Mouse (Mus musculus): ENCODE measurements around the gene Abcc9. TPM values are rescaled to one million over a fixed set of nuclear protein-coding genes. Genes with fewer than 3 reads are reported as not detected.

Gene Abcc9
- polyA plus RNA-seq, 1 experiment from 2014 or later, result 16.7 TPM

DNA sequence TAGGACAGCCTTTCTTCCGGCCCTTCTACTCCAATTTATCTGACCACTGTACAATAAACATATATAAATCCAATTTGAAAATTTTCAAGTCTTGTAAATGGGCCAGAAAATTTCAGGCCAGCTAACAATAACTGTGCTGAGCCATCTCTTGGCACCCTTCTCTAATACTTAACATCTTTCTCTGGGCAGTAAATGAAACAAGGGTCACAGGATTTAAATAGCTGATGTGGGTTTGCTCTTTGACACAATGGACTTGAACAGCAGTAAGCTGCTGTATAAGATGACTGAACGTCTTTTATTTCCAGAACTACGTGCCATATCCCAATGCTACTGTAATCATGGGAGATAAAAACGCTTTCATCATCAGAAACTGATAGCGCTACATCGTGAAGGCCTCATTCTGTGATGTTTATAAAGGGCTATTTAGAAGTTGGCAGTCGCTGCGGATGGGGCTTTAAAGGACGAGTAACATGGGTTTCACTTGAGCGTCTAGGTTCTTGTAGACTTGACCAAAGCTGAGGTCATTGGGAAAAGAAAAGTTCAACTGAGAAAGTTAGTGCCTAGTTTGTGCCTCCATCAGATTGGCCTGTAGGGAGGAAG, 161.5 kb downstream of the Abcc9 start:
- no peak overlapping the region; the same call in 1 of the 2 replicates for H3K27ac ChIP-seq (ENCODE audit: low read length)
- 65% methylated on average over 10 of the region's 10 CpGs for WGBS

DNA sequence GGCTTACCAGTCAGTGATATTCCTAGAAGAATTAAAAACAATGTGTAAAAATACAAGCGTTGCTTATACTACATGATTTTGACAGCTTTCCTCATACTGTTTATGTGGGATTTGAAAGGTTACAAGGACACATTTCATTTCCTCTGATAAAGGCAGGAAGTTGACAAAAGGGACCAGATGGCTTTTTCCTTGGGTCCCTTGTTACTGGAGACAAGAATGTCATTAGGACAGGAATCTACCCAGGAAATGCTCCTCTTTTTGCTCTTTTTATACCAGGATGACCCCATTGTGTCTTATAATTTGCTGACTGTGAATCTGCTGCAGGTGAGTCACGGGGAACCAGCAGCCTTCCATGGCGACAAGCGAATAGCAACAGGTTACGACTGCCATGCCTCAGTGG, 162.0 kb downstream of the Abcc9 start:
- Histone ChIP-seq H3K9ac (ENCODE audit: low read length) (no peak overlapping the region), H3K27ac (ENCODE audit: low read length) (no peak overlapping the region; the same call in 1 of the 2 replicates), H3K27me3 (ENCODE audit: control insufficient read depth, insufficient read depth, low read length) (no peaks in the 10 kb centered on the region), H3K4me1 (ENCODE audit: control insufficient read depth, insufficient read depth, low read length) (no peaks in the 10 kb centered on the region), H3K4me2 (ENCODE audit: low read depth, low read length) (no peak overlapping the region), H3K9me3 (replicated peaks; ENCODE audit: control insufficient read depth, low read length) (no peaks in the 10 kb centered on the region), H3K4me3 (ENCODE audit: low read length) (no peak overlapping the region), H3K36me3 (ENCODE audit: control insufficient read depth, insufficient read depth) (no peaks in the 10 kb centered on the region)
- no peak for ATAC-seq (replicated peaks; ENCODE audit: extremely low read depth, insufficient read depth, low FRiP score)
- WGBS, result 77% methylated on average over 5 of the region's 5 CpGs

More for the DNA sequence above, 161.5 kb downstream of the Abcc9 start:
- H3K27me3 ChIP-seq (ENCODE audit: control insufficient read depth, insufficient read depth, low read length), result no peaks in the 10 kb centered on the region
- H3K9me3 ChIP-seq (replicated peaks; ENCODE audit: control insufficient read depth, low read length), result no peaks in the 10 kb centered on the region
- no peak for ATAC-seq (replicated peaks; ENCODE audit: extremely low read depth, insufficient read depth, low FRiP score)
- no peak overlapping the region for H3K4me3 ChIP-seq (ENCODE audit: low read length)
- H3K36me3 ChIP-seq (ENCODE audit: control insufficient read depth, insufficient read depth), result no peaks in the 10 kb centered on the region
- no peaks in the 10 kb centered on the region for H3K4me1 ChIP-seq (ENCODE audit: control insufficient read depth, insufficient read depth, low read length)
- no peak overlapping the region for H3K9ac ChIP-seq (ENCODE audit: low read length)
- H3K4me2 ChIP-seq (ENCODE audit: low read depth, low read length), result no peak overlapping the region

DNA sequence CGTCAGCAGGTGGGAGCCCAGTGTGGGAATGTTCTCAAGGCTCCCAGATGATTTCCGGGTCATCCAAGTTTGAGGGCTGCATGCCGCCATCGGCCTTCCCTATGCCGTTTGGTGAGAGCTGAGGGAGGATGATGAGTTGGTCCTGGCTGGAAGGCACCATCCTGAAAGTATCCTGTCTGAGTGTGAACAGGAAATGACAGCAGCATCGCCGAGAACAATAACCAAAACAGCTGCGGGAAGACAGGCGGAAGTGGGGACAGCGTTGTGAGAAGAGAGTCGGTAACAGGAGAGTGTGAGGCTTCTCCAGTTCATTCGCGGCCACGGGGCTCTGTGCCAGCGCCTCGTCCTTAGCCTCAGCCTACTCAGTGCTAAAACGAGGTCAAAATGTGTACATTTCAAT, 163.6 kb downstream of the Abcc9 start:
- Histone ChIP-seq H3K4me2 (ENCODE audit: low read depth, low read length) (0 out of 2 replicates have a peak overlapping the region, but pooled peaks have one; percentile 7), H3K4me3 (ENCODE audit: low read length) (no peak overlapping the region)
- ATAC-seq (replicated peaks; ENCODE audit: extremely low read depth, insufficient read depth, low FRiP score), result peak; percentile 74

More for the DNA sequence above, 163.6 kb downstream of the Abcc9 start:
- 62% methylated on average over 17 of the region's 17 CpGs for WGBS
- H3K9ac ChIP-seq (ENCODE audit: low read length), result no peak overlapping the region
- peak overlapping the region; percentile 65 for H3K27ac ChIP-seq (ENCODE audit: low read length)
- no peaks in the 10 kb centered on the region for H3K27me3 ChIP-seq (ENCODE audit: control insufficient read depth, insufficient read depth, low read length)
- H3K4me1 ChIP-seq (ENCODE audit: control insufficient read depth, insufficient read depth, low read length), result no peaks in the 10 kb centered on the region
- no peaks in the 10 kb centered on the region for H3K9me3 ChIP-seq (replicated peaks; ENCODE audit: control insufficient read depth, low read length)
- no peaks in the 10 kb centered on the region for H3K36me3 ChIP-seq (ENCODE audit: control insufficient read depth, insufficient read depth)

Other genes starting within 250 kb of the Abcc9 start
- 0.11 TPM in 1 of 2 replicates, not detected in the other for gene Gys2, start 229.2 kb downstream of the Abcc9 start, polyA plus RNA-seq (2015; fragmentation: Nextera tagmentation; extraction: Ambion mirVana)
- gene Ldhb, start 194.4 kb downstream of the Abcc9 start, polyA plus RNA-seq (2015; fragmentation: Nextera tagmentation; extraction: Ambion mirVana), result 1,732 and 1,779 TPM in 2 replicates
- 18.7 and 20.9 TPM in 2 replicates for gene Kcnj8, start 130.7 kb downstream of the Abcc9 start, polyA plus RNA-seq (2015; fragmentation: Nextera tagmentation; extraction: Ambion mirVana)
- 75.4 and 78.5 TPM in 2 replicates for gene Cmas, start 54.4 kb upstream of the Abcc9 start, polyA plus RNA-seq (2015; fragmentation: Nextera tagmentation; extraction: Ambion mirVana)
- 0.07 TPM in 1 of 2 replicates, not detected in the other for gene Sult6b2, start 102.2 kb upstream of the Abcc9 start, polyA plus RNA-seq (2015; fragmentation: Nextera tagmentation; extraction: Ambion mirVana)